Mouse (Mus musculus) left cerebral cortex, postnatal 4 days (tissue): ENCODE measurements around the gene Scyl1. TPM values are rescaled to one million over a fixed set of nuclear protein-coding genes. Genes with fewer than 3 reads are reported as not detected.

Experiments used
- DNase-seq: peaks from one replicate; pipeline ENCODE4 v3.0.0-alpha.2; 2022
- intact Hi-C: fragments of 180-260 bp; cut with DNase I; formaldehyde crosslinking; loops from one replicate; pipeline ENCODE4 v1.15.1; 2025
- total RNA-seq, 2 experiments: library from RNA; stranded (reverse); gene quantifications; 2 replicates each; pipeline ENCODE4 v1.2.3; 2021

The Scyl1 gene
- total RNA-seq, 2 experiments from 2014 or later = 81.7 to 81.8 TPM

DNA sequence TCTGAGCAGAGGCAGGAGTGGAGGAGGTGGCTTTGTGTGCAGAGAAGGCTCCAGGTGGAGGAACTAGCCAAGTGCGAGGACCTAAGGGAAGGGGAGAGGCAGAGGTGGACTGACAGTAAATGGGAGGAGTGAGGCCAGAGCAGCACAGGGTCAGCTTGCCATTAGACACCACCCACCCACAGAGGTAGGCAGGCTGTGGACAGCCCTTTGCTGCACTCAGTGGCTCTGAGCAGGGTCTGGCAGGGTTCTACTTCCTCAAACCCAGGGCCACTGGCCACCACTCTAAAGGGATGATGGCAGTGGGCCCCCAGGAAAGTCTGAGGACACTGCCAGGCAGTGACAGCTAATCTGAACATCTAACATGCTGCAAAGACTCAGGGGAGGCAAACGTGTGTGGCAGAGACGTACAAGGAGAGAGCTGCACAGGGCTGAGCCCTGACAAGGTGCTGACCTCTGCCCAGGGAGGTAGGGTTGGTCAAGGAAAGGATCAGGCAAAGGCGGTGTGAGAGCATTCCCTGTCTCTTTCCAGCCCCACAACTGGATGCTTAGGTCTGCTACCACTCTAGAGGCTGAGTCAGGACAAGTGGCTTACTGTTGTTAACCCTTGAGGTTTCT lies 47.2 kb downstream of the Scyl1 start:
- DNase-seq = no peak
- intact Hi-C loops = no loop called here

- DNase-seq = no peak
- intact Hi-C loops = no loop called here
Observed at GRCm38 (mm10) chr19:5722848-5723425, 48.3 kb downstream of the Scyl1 start.

DNA sequence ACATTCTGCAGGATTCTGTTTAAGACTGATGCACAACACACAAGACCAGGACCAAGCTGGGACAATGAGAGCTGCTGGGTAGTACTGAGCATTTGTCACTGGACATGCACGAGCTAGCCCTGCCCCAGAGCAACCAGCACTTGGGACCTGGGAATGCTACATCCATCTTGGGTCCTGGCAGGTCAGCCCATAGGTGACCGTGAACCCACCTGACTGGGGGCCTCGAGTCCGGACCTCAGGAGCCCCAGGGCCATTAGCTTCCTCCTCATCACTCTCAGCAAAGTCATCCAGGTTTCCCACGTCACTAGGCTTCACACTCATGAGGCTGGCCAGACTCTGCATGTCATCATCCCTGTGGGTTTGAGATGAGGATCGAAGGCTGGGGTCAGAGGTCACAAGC lies 50.0 kb downstream of the Scyl1 start:
- intact Hi-C loops = no loop called here
- no peak for DNase-seq

DNA sequence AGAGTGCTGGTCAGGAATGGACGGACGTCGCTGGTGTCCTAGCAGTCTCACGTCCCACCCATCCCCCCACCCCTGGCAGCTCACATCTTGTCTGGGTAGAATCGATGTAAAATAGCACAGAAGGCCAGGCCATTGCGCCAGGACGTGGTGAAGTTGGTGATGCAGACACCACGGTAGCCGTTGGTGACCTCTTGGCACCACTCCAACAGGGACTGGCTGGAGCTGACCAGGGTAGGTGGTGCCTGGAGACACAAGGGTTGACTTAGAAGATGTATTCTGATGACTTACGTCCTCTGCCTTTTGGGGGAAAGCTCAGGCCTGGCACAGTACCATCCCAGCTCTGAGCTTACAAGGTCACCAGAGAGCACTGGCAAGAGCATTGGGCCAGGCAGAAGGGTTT lies 54.3 kb downstream of the Scyl1 start:
- intact Hi-C loops = loop anchor here (10.0 kb wide), 1 partner anchor 58 kb away; the partner anchor contains the start of gene Scyl1
- DNase-seq = no peak

DNA sequence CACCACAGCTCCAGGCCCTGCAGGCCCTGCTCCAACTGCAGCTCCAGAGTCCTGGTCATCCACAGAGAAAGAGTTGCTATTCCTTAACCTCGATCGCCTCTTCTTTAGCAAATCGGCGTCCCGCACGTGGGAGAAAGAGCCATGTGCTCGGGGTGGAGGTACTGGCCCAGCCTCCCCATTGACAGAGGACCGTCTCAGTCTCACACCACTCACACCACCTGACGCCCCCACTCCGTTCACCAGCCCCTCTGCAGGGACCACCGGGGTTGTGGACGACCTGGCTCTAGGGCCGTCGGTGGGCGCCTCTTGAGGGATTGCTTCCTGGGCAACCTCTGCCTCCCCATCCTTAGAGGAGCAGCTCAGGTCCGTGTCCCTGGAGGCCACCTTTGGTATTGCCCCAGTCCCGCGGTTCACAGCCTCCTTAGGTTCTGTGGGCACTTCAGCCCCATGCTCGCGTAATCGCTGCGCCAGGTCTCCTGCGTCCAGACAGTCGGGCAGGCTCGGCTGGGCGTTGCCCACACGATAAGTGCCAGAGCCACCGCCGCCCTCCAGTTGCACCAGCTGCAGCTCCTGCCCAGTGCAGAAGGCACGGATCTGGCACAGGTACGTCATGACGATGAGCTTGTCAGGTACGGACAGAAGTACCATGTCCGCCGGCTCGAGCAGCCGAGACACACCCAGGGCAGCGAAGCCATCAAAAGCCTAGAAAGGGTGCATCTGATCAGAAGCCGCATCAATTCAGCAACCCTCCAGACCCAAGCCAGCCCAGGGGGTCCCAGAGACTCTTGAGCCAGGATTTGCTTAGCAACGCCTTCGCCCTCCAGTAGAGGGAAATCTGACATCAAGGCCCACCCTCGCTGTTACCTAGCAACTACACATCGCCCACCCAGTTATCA lies 55.2 kb downstream of the Scyl1 start:
- intact Hi-C loops = loop anchor here (10.0 kb wide), 1 partner anchor 59 kb away; the partner anchor contains the start of gene Scyl1
- peak; percentile 71 for DNase-seq

DNA sequence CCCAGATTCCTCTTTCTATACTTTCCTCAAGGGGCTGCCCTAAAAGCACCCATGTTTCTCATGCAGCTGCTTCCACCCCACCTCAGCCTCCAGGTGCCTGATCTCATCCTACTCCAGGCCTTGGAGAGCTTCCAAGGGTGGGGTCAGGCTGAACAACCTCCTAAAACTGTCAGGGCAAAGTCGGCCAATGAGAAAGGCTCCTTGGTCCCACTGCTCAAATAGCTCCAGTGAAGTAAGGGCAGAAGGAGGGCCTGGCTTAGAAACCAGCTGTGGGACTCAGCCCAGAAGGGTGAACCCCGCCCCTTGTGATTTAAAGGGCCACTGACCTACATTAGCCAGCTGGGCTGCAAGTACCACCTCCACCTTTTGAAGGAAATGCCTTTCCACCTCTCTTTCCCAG lies 57.5 kb downstream of the Scyl1 start:
- no peak for DNase-seq
- intact Hi-C loops = loop anchor here (10.0 kb wide), 1 partner anchor 61 kb away; the partner anchor contains the start of gene Scyl1

DNA sequence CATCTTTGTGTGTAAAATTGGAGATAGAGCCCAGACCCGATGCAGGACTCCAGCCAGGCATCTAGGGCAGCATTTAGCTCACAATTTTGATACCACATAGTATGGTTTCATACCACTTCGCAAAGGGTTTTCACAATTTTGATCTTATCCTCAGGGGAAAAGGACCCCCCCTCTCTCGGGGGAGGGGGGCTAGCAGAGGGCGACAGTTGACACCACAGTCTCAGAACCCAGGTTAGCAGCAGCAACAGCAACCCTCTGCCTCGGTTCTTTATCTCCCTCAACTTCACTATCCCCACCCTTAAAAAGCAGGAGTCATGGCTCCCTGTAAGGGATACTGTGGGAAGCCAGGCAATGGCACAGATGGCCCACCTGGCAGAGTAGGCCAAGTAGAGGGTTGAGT lies 58.0 kb downstream of the Scyl1 start:
- intact Hi-C loops = loop anchor here (10.0 kb wide), 1 partner anchor 62 kb away; the partner anchor contains the start of gene Scyl1
- DNase-seq = no peak

DNA sequence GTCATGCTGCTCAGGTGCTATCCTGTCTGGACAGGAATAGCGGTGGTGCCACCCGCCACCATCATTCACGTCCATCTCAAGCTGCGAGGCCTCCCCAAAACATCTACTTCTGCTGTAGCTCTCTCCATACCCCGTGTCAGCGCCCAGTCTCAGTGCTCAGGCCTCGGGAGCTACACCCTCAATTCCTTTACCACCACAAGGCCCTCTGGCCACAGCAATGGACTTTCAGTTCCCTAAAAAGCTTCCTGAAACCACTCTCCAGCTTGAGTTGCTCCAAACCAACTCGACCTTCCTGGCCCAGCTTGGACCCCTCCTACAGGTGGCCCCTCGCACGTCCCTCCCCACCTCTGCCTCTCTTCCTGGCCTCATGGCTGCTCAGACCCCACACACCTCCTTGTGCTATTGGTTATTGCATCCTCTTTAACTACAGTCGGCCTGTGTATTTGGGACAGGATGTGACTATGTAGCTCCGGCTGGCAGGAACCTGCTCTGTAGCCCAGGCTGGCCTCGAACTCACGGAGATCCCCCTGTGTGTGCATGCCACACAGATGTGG lies 59.2 kb downstream of the Scyl1 start:
- intact Hi-C loops = loop anchor here (10.0 kb wide), 1 partner anchor 63 kb away; the partner anchor contains the start of gene Scyl1
- no peak for DNase-seq

DNA sequence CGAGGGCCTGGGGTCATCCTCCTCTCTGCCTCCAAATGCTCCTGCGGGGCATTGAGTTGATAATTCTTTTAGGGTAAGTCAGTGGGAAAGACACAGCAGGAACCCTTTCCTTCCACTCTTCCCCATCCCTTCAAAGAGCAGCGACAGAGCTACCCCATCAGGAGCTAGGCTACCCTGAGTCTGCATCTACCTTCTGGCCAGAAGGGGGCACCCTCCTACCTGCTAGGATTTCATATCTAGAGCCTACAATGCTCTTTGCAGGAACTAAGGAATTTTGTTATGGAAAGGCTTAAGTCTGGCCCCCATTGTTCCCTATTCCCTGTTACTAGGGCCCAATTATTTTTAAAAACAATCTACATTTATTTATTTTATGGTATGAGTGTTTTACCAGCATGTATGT lies 60.0 kb downstream of the Scyl1 start:
- intact Hi-C loops = loop anchor here (10.0 kb wide), 1 partner anchor 64 kb away; the partner anchor contains the start of gene Scyl1
- DNase-seq = peak; percentile 77

DNA sequence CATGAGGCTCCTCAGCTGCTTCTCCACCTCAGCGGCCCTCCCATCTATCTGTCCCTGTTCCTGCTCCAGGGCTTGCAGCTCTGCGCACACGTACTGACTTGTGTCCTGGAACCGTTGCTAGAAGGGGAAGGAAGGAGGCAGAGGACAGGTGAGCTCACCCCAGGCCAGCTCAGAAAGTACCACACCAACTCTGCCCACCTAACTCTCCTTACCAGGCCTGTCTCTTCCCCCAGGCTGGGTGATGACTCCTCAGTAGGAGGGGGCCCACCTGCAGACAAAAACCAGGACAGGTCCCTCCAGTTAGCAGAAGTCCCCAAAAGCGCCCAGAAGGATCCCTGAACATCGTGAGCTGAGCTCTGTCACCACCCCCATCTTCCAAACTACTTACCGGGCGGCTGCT lies 60.6 kb downstream of the Scyl1 start:
- no peak for DNase-seq
- intact Hi-C loops = loop anchor here (10.0 kb wide), 1 partner anchor 64 kb away; the partner anchor contains the start of gene Scyl1

DNA sequence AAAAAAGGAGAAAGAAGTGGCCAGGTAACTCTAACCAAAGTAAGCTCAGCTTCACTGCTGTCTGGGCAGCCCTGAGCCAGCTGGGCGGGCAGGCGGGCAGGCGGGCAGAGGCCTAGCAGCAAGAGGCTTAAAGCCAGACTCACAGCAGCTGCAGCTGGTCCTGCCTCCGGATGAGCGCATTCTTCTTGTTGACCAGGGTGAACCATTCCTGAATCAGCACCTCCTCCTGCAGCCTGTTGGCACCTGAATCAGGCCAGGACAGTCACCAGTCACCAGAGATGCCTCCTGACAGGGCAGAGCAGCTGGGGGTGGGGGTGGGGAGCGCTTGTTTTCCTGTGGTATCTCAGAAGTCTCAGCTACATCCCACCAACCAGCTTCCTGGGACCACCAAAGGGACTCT lies 61.2 kb downstream of the Scyl1 start:
- intact Hi-C loops = loop anchor here (10.0 kb wide), 1 partner anchor 65 kb away; the partner anchor contains the start of gene Scyl1
- peak; percentile 63 for DNase-seq

Other genes starting within 250 kb of the Scyl1 start
- gene Ovol1, start 210.8 kb downstream of the Scyl1 start, total RNA-seq = not detected
- 10 to 100 TPM; 11.6 to 12.2 TPM for gene Ap5b1, start 203.4 kb downstream of the Scyl1 start, total RNA-seq
- 10 to 100 TPM; 47.3 to 49.7 TPM for gene Rnaseh2c, start 169.5 kb downstream of the Scyl1 start, total RNA-seq
- gene Kat5, start 161.2 kb downstream of the Scyl1 start, total RNA-seq = 10 to 100 TPM; 84.6 to 98.4 TPM
- 10 to 100 TPM; 29.6 to 34.8 TPM for gene Rela, start 133.9 kb downstream of the Scyl1 start, total RNA-seq
- gene Sipa1, start 107.7 kb downstream of the Scyl1 start, total RNA-seq = 10 to 100 TPM; 31.1 to 33.3 TPM
- gene Map3k11, start 82.7 kb downstream of the Scyl1 start, total RNA-seq = 10 to 100 TPM; 14.3 to 14.6 TPM
- 10 to 100 TPM; 87.7 to 91.7 TPM for gene Pcnx3, start 82.5 kb downstream of the Scyl1 start, total RNA-seq
- gene Kcnk7, start 67.1 kb downstream of the Scyl1 start, total RNA-seq = not detected
- 10 to 100 TPM; 41.9 to 48.6 TPM for gene Ehbp1l1, start 45.1 kb downstream of the Scyl1 start, total RNA-seq
- gene Fam89b, start 41.8 kb downstream of the Scyl1 start, total RNA-seq = 10 to 100 TPM; 72.4 to 72.5 TPM
- gene Ltbp3, start 30.5 kb downstream of the Scyl1 start, total RNA-seq = 10 to 100 TPM; 23.8 to 23.9 TPM
- 10 to 100 TPM; 12.1 to 13.4 TPM for gene Frmd8, start 103.9 kb upstream of the Scyl1 start, total RNA-seq
- gene Slc25a45, start 106.4 kb upstream of the Scyl1 start, total RNA-seq = 1 to 10 TPM; 1.4 to 2.0 TPM
- 10 to 100 TPM; 10.2 to 11.7 TPM for gene Tigd3, start 122.7 kb upstream of the Scyl1 start, total RNA-seq
- gene Dpf2, start 141.6 kb upstream of the Scyl1 start, total RNA-seq = 10 to 100 TPM; 76.1 to 84.1 TPM
- 10 to 100 TPM; 11.2 to 14.2 TPM for gene Cdc42ep2, start 153.4 kb upstream of the Scyl1 start, total RNA-seq
- 10 to 100 TPM; 14.3 to 16.4 TPM for gene Pola2, start 192.8 kb upstream of the Scyl1 start, total RNA-seq
- not detected for gene Slc22a20, start 214.7 kb upstream of the Scyl1 start, total RNA-seq
- gene Capn1, start 244.5 kb upstream of the Scyl1 start, total RNA-seq = 10 to 100 TPM; 12.1 to 14.2 TPM